Mouse (Mus musculus) frontal cortex, adult 2 months (tissue): ENCODE measurements around the gene Brca1. TPM values are rescaled to one million over a fixed set of nuclear protein-coding genes. Genes with fewer than 3 reads are reported as not detected.
"Not testable (repeated sequence)": the region's sequence is repeated elsewhere in the genome, so short reads cannot be mapped to it uniquely, and the experiment has no call there.

ENCODE experiments used
- DNase-seq, 2 experiments: peaks; one replicate each; pipeline ENCODE4 v3.0.0; 2022; ENCODE audit warnings: low spot score in 1 of 2; ENCODE audit errors: extremely low spot score in 1 of 2
- polyA plus RNA-seq: library from polyadenylated mRNA; depleted of rRNA; stranded (reverse); fragments of >200 nt; gene quantifications from 2 replicates; pipeline ENCODE4 v1.2.3, GENCODE M21; 2012

Brca1 gene
- polyA plus RNA-seq, 1 experiment: 1.0 TPM

DNA sequence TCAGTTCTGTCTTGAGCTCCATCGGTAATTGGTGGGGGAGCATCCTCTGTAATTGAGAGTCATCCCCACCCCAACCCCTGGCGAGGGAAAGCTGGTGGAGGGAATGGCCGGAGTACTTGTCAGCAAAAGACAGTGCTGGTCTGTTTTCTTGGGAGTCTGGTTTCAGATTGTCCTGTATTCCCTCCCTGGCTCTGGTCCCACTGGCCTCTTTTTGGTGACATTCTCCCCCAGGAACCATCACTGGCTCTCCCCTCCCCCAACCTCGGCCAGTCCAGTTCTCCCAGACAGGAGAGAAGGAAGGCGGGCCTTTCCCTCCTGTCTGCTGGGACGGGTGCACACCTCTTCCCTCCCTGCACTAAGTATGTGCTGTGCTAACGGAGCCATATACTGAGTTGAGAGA lies 79.4 kb downstream of the Brca1 start:
- no peak for DNase-seq

DNA sequence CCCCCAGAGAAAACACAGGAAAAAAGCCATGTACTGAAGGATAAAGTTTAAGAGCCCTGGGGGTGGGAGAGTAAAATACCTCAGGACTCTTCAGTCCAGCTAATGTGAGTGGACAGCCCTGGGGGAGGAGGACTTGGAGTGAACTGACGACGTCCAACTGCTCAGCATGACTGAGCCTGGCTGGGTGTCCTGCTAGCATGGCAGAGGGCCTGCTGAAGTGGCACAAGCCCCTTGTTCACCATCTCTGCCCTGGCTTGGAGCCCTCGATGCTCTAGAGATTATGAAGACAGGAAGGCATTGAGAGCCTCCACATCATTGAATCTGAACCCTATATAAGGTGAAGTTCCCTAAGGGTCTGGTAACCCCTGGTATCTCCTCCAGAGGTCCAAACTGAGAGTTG lies 79.8 kb downstream of the Brca1 start:
- no peak for DNase-seq

GRCm38 (mm10) chr11:101470206-101470605 lies 81.5 kb downstream of the Brca1 start:
- no peak for DNase-seq

- DNase-seq: no peak
Measured at GRCm38 (mm10) chr11:101469155-101469554, 82.6 kb downstream of the Brca1 start.

DNA sequence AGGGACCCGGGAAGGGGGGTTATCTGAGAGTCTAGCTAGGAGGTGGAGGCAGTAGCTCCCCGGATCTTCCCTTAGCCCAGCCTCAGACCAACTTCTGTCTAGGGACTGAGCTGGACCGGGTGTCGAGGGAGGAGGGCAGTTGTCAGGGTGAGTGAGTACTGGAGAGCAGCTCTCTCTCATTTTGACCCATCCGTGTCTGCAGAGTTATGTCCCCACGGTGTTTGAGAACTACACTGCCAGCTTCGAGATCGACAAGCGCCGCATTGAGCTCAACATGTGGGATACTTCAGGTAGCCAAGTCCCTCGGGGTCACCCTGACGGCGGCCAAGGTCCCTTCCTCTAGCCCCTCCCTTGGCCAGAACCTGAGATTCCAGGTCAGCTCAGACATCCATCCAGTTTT lies 83.0 kb downstream of the Brca1 start:
- DNase-seq: no peak

- no peak for DNase-seq
Measured at GRCm38 (mm10) chr11:101468263-101468688, 83.5 kb downstream of the Brca1 start.

DNA sequence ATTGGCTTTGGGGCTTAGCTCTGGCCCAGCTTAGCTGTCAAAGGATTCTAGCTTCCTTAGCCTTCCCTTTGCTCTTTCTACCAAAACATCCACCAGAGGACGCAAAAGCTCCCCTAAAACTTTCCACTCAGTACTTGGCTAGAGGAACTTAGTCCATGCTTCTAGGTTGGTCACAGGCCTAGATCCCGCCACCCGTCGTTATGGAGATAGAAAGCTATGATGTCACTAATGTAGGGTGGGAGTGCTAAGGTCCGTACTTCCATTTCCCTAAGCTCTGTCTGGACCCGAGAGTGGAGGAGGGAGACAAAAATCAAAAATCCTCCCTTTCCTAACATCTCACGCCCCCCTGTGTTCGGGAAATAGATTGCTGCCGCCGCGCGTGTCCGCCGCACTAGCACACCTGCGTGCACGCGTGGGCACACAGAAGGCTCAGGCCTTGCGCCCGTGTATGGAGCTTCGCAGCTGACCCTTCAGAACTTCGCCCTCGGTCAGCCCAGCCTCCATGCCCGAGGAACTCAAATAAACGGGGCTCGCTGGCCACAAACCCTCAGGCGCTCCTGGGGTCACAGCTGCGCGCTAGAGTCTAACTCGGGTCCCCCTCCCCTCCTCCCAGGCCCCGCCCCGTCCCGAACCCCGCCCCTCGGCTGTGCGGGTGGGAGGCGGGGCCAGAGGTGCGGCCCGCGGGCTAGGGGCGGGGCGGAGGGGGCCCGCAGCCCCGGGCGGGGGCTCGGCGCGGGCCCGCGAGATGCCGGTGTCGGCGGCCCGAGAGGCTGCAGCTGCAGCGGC lies 84.1 kb downstream of the Brca1 start:
- DNase-seq: peak; percentile 41 to 81

DNA sequence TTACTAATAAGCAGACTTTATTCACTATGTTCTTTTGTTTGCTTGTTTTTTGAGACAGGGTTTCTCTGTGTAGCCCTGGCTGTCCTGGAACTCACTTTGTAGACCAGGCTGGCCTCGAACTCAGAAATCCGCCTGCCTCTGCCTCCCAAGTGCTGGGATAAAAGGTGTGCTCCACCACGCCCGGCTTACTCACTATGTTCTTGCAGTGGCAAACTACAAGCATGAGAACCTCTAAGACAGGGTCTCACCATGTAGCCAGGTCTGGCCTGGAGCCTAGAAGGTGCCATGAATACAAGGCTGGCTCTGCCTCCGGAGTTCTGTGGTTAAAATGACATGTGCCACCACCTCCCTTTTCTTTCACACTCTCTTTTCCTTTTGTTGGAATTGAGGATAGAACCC lies 85.2 kb downstream of the Brca1 start:
- not testable (repeated sequence) for DNase-seq

DNA sequence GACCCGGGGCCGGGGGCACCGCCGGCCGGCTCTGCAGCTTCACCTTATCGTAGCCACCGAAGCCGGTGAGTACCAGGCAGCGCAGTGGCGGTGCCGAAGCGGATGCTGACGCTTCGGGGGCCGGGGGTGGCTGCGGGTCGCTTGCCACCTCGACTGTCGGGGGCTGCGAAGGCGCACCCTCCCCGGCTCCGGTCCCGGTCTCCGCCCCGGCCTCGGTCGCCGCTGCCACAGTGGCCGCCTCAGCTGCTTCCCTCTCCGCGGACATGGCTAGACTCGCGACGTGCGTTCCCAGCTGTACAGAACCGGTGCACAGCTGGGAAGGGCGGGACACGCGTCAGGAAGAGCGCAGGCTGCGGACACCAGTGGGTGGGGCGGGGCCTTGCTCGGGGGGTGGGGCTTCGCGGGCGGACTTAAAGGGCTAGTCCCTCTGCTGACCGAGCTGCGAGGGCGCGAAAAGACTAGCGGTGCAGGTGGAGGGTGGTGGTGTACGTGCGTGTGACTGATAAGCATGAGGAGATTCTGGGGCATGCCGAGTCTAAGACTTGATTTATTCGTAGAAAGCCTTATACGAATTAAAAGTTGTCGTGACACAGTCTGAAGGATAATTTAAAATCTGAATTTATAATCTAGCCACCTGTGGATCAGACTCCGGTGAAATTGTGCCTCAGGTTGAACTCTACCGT lies 85.7 kb downstream of the Brca1 start, which contains the start of gene Vat1:
TSS of gene Vat1 (minus strand) at position 362 of the 683 bp plus-strand sequence.
- DNase-seq: peak in 1 of 2 experiments; percentile 63

DNA sequence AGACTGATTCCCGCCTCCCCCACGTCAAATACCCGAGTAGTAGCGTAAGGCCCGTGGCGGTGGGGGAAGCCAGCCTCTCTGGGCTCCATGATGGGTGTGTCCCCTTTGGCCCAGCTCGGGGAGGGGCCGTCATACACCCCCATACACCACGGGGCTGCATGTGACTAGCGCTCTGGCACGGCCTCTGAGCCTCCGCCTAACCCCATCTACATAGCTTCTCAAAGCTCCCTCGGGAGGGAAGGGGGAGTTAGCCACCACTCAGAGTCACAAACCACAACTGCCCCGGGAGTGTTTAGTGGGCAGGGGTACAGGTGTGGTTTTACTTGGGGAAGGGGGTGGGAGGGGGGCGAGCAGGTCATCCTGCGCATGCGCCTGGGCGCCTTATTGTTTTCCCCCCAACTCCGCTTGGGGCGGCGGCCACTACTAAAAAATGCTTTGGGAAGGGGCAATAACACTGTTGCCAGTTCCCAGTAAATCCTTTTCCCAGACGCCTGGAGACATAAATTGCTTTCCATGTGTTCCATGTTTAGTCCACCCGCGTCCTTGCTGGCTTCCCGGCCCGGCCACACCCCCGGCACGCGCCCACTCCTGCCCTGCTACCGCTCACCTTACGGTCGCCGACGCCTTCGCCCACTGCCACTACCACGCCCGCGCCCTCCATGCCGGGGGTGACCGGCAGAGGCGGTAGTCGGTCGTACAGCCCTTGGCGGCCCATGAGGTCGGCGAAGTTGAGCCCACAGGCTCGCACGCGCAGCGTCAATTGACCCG lies 86.5 kb downstream of the Brca1 start:
- DNase-seq: no peak

- DNase-seq: no peak
Measured at GRCm38 (mm10) chr11:101464211-101465100, 87.3 kb downstream of the Brca1 start, which contains the start of gene Rnd2. Gene Rnd2, plus strand, starts transcription at chr11:101464999.

- DNase-seq: no peak
Measured at GRCm38 (mm10) chr11:101462583-101463440, 88.9 kb downstream of the Brca1 start.

GRCm38 (mm10) chr11:101462141-101462540 lies 89.6 kb downstream of the Brca1 start:
- DNase-seq: no peak

- no peak for DNase-seq
Measured at GRCm38 (mm10) chr11:101460321-101460720, 91.4 kb downstream of the Brca1 start.

DNA sequence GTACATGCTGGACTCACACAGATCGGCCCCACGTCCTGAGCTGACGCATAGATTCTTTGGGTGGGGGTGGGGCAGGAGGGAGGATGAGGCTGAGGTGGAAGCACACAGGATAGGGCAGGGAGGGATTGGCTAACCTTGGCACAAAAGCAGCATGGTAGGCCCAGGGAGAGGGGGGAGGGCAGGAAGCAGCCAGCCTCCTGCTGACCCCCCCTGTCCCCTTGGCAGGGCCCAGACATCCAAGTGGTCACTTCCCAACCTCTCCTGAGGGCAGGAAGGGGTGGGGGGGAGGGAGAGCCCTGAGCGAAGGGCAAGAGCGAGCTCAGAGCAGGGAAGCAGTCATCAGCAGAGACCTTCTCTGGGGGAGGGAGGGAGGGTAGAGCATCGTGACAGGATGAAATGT lies 92.0 kb downstream of the Brca1 start:
- no peak for DNase-seq

- no peak for DNase-seq
Measured at GRCm38 (mm10) chr11:101458217-101458616, 93.5 kb downstream of the Brca1 start.

GRCm38 (mm10) chr11:101457631-101458030 lies 94.1 kb downstream of the Brca1 start:
- DNase-seq: no peak

- no peak for DNase-seq
Measured at GRCm38 (mm10) chr11:101455627-101456026, 96.1 kb downstream of the Brca1 start.

DNA sequence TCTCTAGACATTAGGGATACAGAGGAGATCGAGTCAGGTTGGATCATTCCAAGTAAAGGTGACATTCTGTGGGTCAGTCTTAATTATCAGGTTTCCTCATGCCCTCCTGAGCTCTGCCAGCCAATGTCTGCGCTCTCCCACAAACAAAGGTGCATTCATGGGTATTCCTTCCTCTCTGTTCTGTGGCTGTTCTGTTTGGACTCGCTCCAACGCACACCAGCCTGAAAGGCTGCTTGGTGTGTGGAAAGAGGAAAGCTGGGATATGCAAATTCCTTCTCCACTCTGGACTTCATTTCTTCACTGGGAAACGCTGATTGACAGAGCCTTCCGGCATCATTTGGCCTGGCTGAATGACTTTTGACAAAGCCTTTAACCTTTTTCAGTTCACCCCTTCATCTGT lies 97.1 kb downstream of the Brca1 start:
- DNase-seq: no peak
